Mouse (Mus musculus): ENCODE data around the gene Zfp811.

GRCm38 (mm10) chr17:32777564-32777963 is 32.2 kb downstream of the Zfp811 start:
- TF ChIP-seq POLR2A (IDR thresholded peaks at IDR 0.05; ENCODE audit: borderline replicate concordance, low read depth, low read length), result no peak
- no peak for TF ChIP-seq CTCF (IDR thresholded peaks at IDR 0.05; ENCODE audit: low read depth, low read length)

Measured in bone marrow macrophage, adult 2 months (primary cell).